Mouse (Mus musculus) frontal cortex, adult (tissue): ENCODE results near the gene Grtp1.
"Not testable (repeated sequence)": the region's sequence is repeated elsewhere in the genome, so short reads cannot be mapped to it uniquely, and the experiment has no call there.

Experiments used
- ATAC-seq: cut with Nextera tagmentation; 2 replicates; pipeline ENCODE4 v1.9.2; 2017; ENCODE audit warnings: mild to moderate bottlenecking, moderate library complexity, mixed read lengths; ENCODE audit not compliant: low TSS enrichment

The Grtp1 gene

GRCm38 (mm10) chr8:13174811-13175210 lies 25.6 kb downstream of the Grtp1 start:
- ATAC-seq = no peak

- ATAC-seq = no peak
Measured at GRCm38 (mm10) chr8:13174305-13174704, 26.1 kb downstream of the Grtp1 start.

- no peak for ATAC-seq
Measured at GRCm38 (mm10) chr8:13170510-13170909, 29.9 kb downstream of the Grtp1 start.

GRCm38 (mm10) chr8:13164361-13164760 lies 36.1 kb downstream of the Grtp1 start:
- no peak for ATAC-seq

- no peak for ATAC-seq
Measured at GRCm38 (mm10) chr8:13163563-13163962, 36.9 kb downstream of the Grtp1 start.

GRCm38 (mm10) chr8:13162098-13162497 lies 38.3 kb downstream of the Grtp1 start:
- no peak for ATAC-seq

- ATAC-seq = no peak
Measured at GRCm38 (mm10) chr8:13160691-13161090, 39.7 kb downstream of the Grtp1 start.

GRCm38 (mm10) chr8:13159377-13159881 lies 41.0 kb downstream of the Grtp1 start:
- peak; percentile 24 for ATAC-seq

- peak; percentile 54 for ATAC-seq
Measured at GRCm38 (mm10) chr8:13158718-13159376, 41.6 kb downstream of the Grtp1 start, which contains the start of gene Lamp1. Gene Lamp1, plus strand, starts transcription at chr8:13159161.

- ATAC-seq = peak; percentile 79
Measured at GRCm38 (mm10) chr8:13156327-13157097, 43.9 kb downstream of the Grtp1 start.

- ATAC-seq = no peak
Measured at GRCm38 (mm10) chr8:13155358-13155757, 45.1 kb downstream of the Grtp1 start.

GRCm38 (mm10) chr8:13154099-13154498 lies 46.3 kb downstream of the Grtp1 start:
- ATAC-seq = no peak

- no peak for ATAC-seq
Measured at GRCm38 (mm10) chr8:13150929-13151328, 49.5 kb downstream of the Grtp1 start.

GRCm38 (mm10) chr8:13149866-13150265 lies 50.6 kb downstream of the Grtp1 start:
- no peak for ATAC-seq

- ATAC-seq = peak; percentile 26; the same call in 1 of the 2 replicates
Measured at GRCm38 (mm10) chr8:13149287-13149686, 51.1 kb downstream of the Grtp1 start.

GRCm38 (mm10) chr8:13148476-13148875 lies 51.9 kb downstream of the Grtp1 start:
- ATAC-seq = no peak

GRCm38 (mm10) chr8:13141681-13142080 lies 58.7 kb downstream of the Grtp1 start:
- ATAC-seq = no peak

GRCm38 (mm10) chr8:13139641-13140182 lies 60.7 kb downstream of the Grtp1 start:
- ATAC-seq = no peak

- not testable (repeated sequence) for ATAC-seq
Measured at GRCm38 (mm10) chr8:13132220-13132619, 68.2 kb downstream of the Grtp1 start.

GRCm38 (mm10) chr8:13124897-13125296 lies 75.5 kb downstream of the Grtp1 start:
- no peak for ATAC-seq

GRCm38 (mm10) chr8:13122887-13123421 lies 77.5 kb downstream of the Grtp1 start:
- ATAC-seq = no peak
